Mouse (Mus musculus): ENCODE results near the gene Smpdl3b. TPM values are rescaled to one million over a fixed set of nuclear protein-coding genes. Genes with fewer than 3 reads are reported as not detected.
"Not testable (repeated sequence)": the region's sequence is repeated elsewhere in the genome, so short reads cannot be mapped to it uniquely, and the experiment has no call there.

Gene Smpdl3b
- total and polyA plus RNA-seq, 3 experiments = 0.28 to 0.69 TPM; not detected in 1

GRCm38 (mm10) chr4:132799845-132800244 lies 42.8 kb upstream of the Smpdl3b start:
- Histone ChIP-seq H3K79me2 (ENCODE audit: control insufficient read depth, insufficient read depth, low read length, poor library complexity) (no peaks in the 10 kb centered on the region; the same call in 1 of the 2 replicates), H3K27me3 (ENCODE audit: control insufficient read depth in 1 of 2, insufficient read depth in 2 of 2, low read length in 2 of 2) (no peaks in the 10 kb centered on the region), H3K27ac (ENCODE audit: control insufficient read depth, low read depth, low read length) (no peak overlapping the region), H3K4me1 (ENCODE audit: control insufficient read depth in 1 of 2, insufficient read depth in 2 of 2, low read length in 2 of 2) (peaks cover 10 to 36% of the 10 kb centered on the region in 2 experiments), H3K4me3 (ENCODE audit: control insufficient read depth in 1 of 2, insufficient read depth in 1 of 2, low read depth in 2 of 2, low read length in 2 of 2) (no peak overlapping the region), H3K9me3 (replicated peaks; ENCODE audit: insufficient read depth, low read length) (no peaks in the 10 kb centered on the region), H3K9ac (ENCODE audit: control insufficient read depth, low read depth, low read length, poor library complexity, severe bottlenecking) (no peak overlapping the region), H3K36me3 (ENCODE audit: control insufficient read depth in 1 of 2, insufficient read depth in 2 of 2, low read length in 2 of 2) (peaks cover 0 to 20% of the 10 kb centered on the region in 2 experiments; a peak in 2 of 4 replicates)
- peak; percentile 43 for DNase-seq (ENCODE audit: low read depth, low spot score)
- TF ChIP-seq MYC (IDR thresholded peaks at IDR 0.05; ENCODE audit: low read depth, low read length) (no peak), ZKSCAN1 (IDR thresholded peaks at IDR 0.05; ENCODE audit: low read depth, low read length) (no peak), MAFK (IDR thresholded peaks at IDR 0.05; ENCODE audit: borderline replicate concordance, low read depth, low read length) (no peak), ELF1 (IDR thresholded peaks at IDR 0.05; ENCODE audit: low read depth, low read length) (no peak), UBTF (IDR thresholded peaks at IDR 0.05; ENCODE audit: borderline replicate concordance, insufficient read depth, low read depth, low read length) (no peak)

- not testable (repeated sequence) for H3K9me3 ChIP-seq (replicated peaks; ENCODE audit: insufficient read depth, low read length); H3K27me3 ChIP-seq (ENCODE audit: control insufficient read depth in 1 of 2, insufficient read depth in 2 of 2, low read length in 2 of 2); DNase-seq (ENCODE audit: low read depth, low spot score); H3K9ac ChIP-seq (ENCODE audit: control insufficient read depth, low read depth, low read length, poor library complexity, severe bottlenecking); H3K4me3 ChIP-seq (ENCODE audit: control insufficient read depth in 1 of 2, insufficient read depth in 1 of 2, low read depth in 2 of 2, low read length in 2 of 2); H3K79me2 ChIP-seq (ENCODE audit: control insufficient read depth, insufficient read depth, low read length, poor library complexity); H3K27ac ChIP-seq (ENCODE audit: control insufficient read depth, low read depth, low read length)
- Histone ChIP-seq H3K4me1 (ENCODE audit: control insufficient read depth in 1 of 2, insufficient read depth in 2 of 2, low read length in 2 of 2) (peaks cover 10 to 43% of the 10 kb centered on the region in 2 experiments; a peak in 3 of 4 replicates), H3K36me3 (ENCODE audit: control insufficient read depth in 1 of 2, insufficient read depth in 2 of 2, low read length in 2 of 2) (peaks cover 0 to 14% of the 10 kb centered on the region in 2 experiments; a peak in 2 of 4 replicates)
- peak; percentile 61; the same call in 1 of the 2 replicates for TF ChIP-seq TBP (IDR thresholded peaks at IDR 0.05; ENCODE audit: low read depth, low read length)
Measured at GRCm38 (mm10) chr4:132798666-132799065, 41.6 kb upstream of the Smpdl3b start.

GRCm38 (mm10) chr4:132798028-132798427 lies 41.0 kb upstream of the Smpdl3b start:
- Histone ChIP-seq H3K27ac (ENCODE audit: control insufficient read depth, low read depth, low read length) (peak overlapping the region; percentile 55), H3K79me2 (ENCODE audit: control insufficient read depth, insufficient read depth, low read length, poor library complexity) (no peaks in the 10 kb centered on the region; the same call in 1 of the 2 replicates), H3K9me3 (replicated peaks; ENCODE audit: insufficient read depth, low read length) (no peaks in the 10 kb centered on the region), H3K4me3 (ENCODE audit: control insufficient read depth in 1 of 2, insufficient read depth in 1 of 2, low read depth in 2 of 2, low read length in 2 of 2) (peak overlapping the region; percentile 44 to 48), H3K36me3 (ENCODE audit: control insufficient read depth in 1 of 2, insufficient read depth in 2 of 2, low read length in 2 of 2) (peaks cover 0 to 14% of the 10 kb centered on the region in 2 experiments; a peak in 2 of 4 replicates), H3K4me1 (ENCODE audit: control insufficient read depth in 1 of 2, insufficient read depth in 2 of 2, low read length in 2 of 2) (peaks cover 10 to 45% of the 10 kb centered on the region in 2 experiments; a peak in 3 of 4 replicates), H3K9ac (ENCODE audit: control insufficient read depth, low read depth, low read length, poor library complexity, severe bottlenecking) (peak overlapping the region; percentile 47), H3K27me3 (ENCODE audit: control insufficient read depth in 1 of 2, insufficient read depth in 2 of 2, low read length in 2 of 2) (no peaks in the 10 kb centered on the region)
- TF ChIP-seq MYC (IDR thresholded peaks at IDR 0.05; ENCODE audit: low read depth, low read length) (0 out of 2 replicates have a peak, but pooled peaks have one; percentile 24), TCF12 (IDR thresholded peaks at IDR 0.05; ENCODE audit: low read depth, low read length) (no peak), POLR2A (IDR thresholded peaks at IDR 0.05; ENCODE audit: control insufficient read depth in 1 of 2, insufficient read depth in 1 of 2, low read depth in 1 of 2, low read length in 2 of 2, poor library complexity in 1 of 2) (no peak), ZKSCAN1 (IDR thresholded peaks at IDR 0.05; ENCODE audit: low read depth, low read length) (no peak), POLR2AphosphoS5 (IDR thresholded peaks at IDR 0.05; ENCODE audit: borderline replicate concordance, low read depth, low read length) (no peak), ZNF384 (IDR thresholded peaks at IDR 0.05; ENCODE audit: low read depth, low read length) (peak; percentile 91), SIN3A (IDR thresholded peaks at IDR 0.05; ENCODE audit: low read length) (0 out of 2 replicates have a peak, but pooled peaks have one; percentile 24), CTCF (IDR thresholded peaks at IDR 0.05 in 2 of 3, conservative IDR thresholded peaks at IDR 0.05 in 1 of 3; ENCODE audit: control insufficient read depth in 1 of 3, insufficient read depth in 1 of 3, low read depth in 2 of 3, low read length in 3 of 3, poor library complexity in 1 of 3, severe bottlenecking in 1 of 3) (peak in 2 of 3 experiments; percentile 9 to 12; a peak in 1 of 6 replicates), EP300 (IDR thresholded peaks at IDR 0.05; ENCODE audit: low read depth in 1 of 2, low read length in 2 of 2) (no peak), RCOR1 (IDR thresholded peaks at IDR 0.05; ENCODE audit: low read depth, low read length) (no peak)
- peak; percentile 74 for DNase-seq (ENCODE audit: low read depth, low spot score)

Measured in MEL (cell line).